Mouse (Mus musculus) CH12.LX (cell line): ENCODE results near the gene Gli3.

Source experiments
- CTCF ChIP-seq, 2 experiments: IDR thresholded peaks in 1 of 2; conservative IDR thresholded peaks in 1 of 2; 2 replicates each; pipeline ENCODE4 v1.5.1; 2011 to 2012; ENCODE audit warnings: low read depth in 2 of 2, low read length in 2 of 2, improper control_type of control experiment in 1 of 2, inconsistent platforms in 1 of 2, mild to moderate bottlenecking in 1 of 2, moderate library complexity in 1 of 2
- ELF1 ChIP-seq: IDR thresholded peaks from 2 replicates; pipeline ENCODE4 v1.6.1; 2014; ENCODE audit warnings: low read depth, mild to moderate bottlenecking, inconsistent platforms, low read length, improper control_type of control experiment
- JUND ChIP-seq: conservative IDR thresholded peaks from 2 replicates; pipeline ENCODE4 v1.6.1; 2011; ENCODE audit warnings: low read depth, low read length, improper control_type of control experiment
- POLR2A ChIP-seq: IDR thresholded peaks from 2 replicates; pipeline ENCODE4 v1.6.1; 2011; ENCODE audit warnings: low read depth, mild to moderate bottlenecking, improper control_type of control experiment, low read length
- POLR2AphosphoS2 ChIP-seq: IDR thresholded peaks from 2 replicates; pipeline ENCODE4 v1.6.1; 2011; ENCODE audit warnings: low read depth, low read length, improper control_type of control experiment
- RAD21 ChIP-seq: IDR thresholded peaks from 2 replicates; pipeline ENCODE4 v1.6.1; 2011; ENCODE audit warnings: low read depth, mild to moderate bottlenecking, low read length, improper control_type of control experiment, moderate library complexity
- ZKSCAN1 ChIP-seq: IDR thresholded peaks from 2 replicates; pipeline ENCODE4 v1.6.1; 2012; ENCODE audit warnings: low read depth, inconsistent platforms, low read length, improper control_type of control experiment, borderline replicate concordance

DNA sequence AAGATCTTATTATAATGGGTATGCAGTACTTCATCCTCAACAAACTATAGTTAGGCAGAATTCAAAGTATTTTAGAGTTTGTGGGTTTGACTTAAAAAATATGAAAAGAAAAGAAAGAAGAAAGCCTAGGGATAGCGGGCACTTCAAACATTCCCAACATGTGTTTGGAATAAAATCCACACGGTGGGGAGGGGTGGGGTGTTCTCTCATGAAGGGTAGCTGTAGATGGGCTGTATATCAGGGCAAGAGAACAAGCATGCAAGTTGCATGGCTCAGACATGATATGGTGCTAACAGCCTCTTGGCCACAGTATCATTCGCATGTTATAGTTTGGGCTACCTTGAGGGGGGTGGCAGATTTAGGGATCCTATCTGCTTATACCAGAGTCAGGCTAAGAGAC is 89.0 kb downstream of the Gli3 start:
- no peak for TF ChIP-seq POLR2AphosphoS2
- no peak for TF ChIP-seq RAD21
- no peak for TF ChIP-seq JUND
- TF ChIP-seq POLR2A: no peak
- no peak for TF ChIP-seq ZKSCAN1
- TF ChIP-seq ELF1: no peak
- TF ChIP-seq CTCF (conservative IDR thresholded peaks at IDR 0.05 in 1 of 2, IDR thresholded peaks at IDR 0.05 in 1 of 2; ENCODE audit: low read depth in 2 of 2, low read length in 2 of 2): no peak
